Comparison of ENCODE assay signal across 8 mouse cellular contexts in the genomic region with DNA sequence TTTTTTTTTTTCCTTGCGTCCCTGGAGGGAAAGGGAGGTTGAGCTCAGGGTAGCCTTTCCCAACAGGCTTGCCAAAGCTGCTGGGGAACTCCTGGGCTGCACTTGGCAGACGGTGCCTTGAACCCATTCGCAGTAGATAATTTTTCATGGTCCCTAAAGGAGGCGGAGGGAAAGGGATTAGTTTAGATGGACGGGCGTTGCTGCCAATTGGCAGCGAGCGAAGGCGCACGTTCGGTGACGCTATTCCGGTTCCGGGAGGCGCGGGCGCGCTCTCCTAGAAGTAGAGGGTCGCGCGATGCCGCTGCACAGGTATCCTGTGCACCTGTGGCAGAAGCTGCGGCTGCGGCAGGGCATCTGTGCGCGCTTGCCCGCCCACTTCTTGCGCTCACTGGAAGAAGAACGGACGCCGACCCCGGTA. TPM values are rescaled to one million over a fixed set of nuclear protein-coding genes. Genes with fewer than 3 reads are reported as not detected.
DNase-seq lines count a peak whose midpoint lies in the region; ATAC-seq lines count a peak whose summit lies in the region.

Gene Mrpl28 (plus strand): TSS at position 234 of the 418 bp plus-strand sequence.

- under 1% methylated on average over 32 of the region's 32 CpGs for WGBS in heart, embryonic 10.5 days
- under 1% methylated on average over 32 of the region's 32 CpGs for WGBS in kidney, embryonic 15.5 days

- ATAC-seq in erythroblast, adult 5-6 weeks (replicated peaks; ENCODE audit: low FRiP score, poor library complexity, severe bottlenecking), result peak; percentile 87
- ATAC-seq in kidney, embryonic 15.5 days (replicated peaks; ENCODE audit: low FRiP score), result peak; percentile 92
- ATAC-seq in monocyte, adult 5-6 weeks (replicated peaks; ENCODE audit: insufficient number of reproducible peaks, low FRiP score, low TSS enrichment, poor library complexity, severe bottlenecking), result peak; percentile 86

- H3K27ac ChIP-seq in heart, embryonic 10.5 days, result peak within 1 kb of the TSS; percentile 87
- peak within 1 kb of the TSS; percentile 57 for H3K27ac ChIP-seq in kidney, embryonic 15.5 days

- peak; percentile 82 to 86 for DNase-seq in B cell, adult 2 months
- DNase-seq in brain, adult 2 months (ENCODE audit: low read depth, low spot score), result peak; percentile 99
- peak; percentile 96 for DNase-seq in heart, embryonic 10.5 days (ENCODE audit: low spot score)
- peak; percentile 90 for DNase-seq in liver
- peak; percentile 87 to 93 for DNase-seq in spleen, postnatal 4 days (ENCODE audit: low spot score in 2 of 2)

- peaks cover 21% of the 10 kb centered on the region for H3K27me3 ChIP-seq in heart, embryonic 10.5 days (ENCODE audit: insufficient read depth, poor library complexity, severe bottlenecking)
- H3K27me3 ChIP-seq in kidney, embryonic 15.5 days, result peaks cover 15% of the 10 kb centered on the region

- peak within 1 kb of the TSS; percentile 81 for H3K9ac ChIP-seq in kidney, embryonic 15.5 days

- H3K4me3 ChIP-seq in heart, embryonic 10.5 days, result peak within 1 kb of the TSS; percentile 94
- peak within 1 kb of the TSS; percentile 85 for H3K4me3 ChIP-seq in kidney, embryonic 15.5 days (replicated peaks)

- no peaks in the 10 kb centered on the region for H3K9me3 ChIP-seq in heart, embryonic 10.5 days
- no peaks in the 10 kb centered on the region for H3K9me3 ChIP-seq in kidney, embryonic 15.5 days (replicated peaks)

- H3K36me3 ChIP-seq in heart, embryonic 10.5 days, result peaks cover 34% of the 10 kb centered on the region
- peaks cover 33% of the 10 kb centered on the region for H3K36me3 ChIP-seq in kidney, embryonic 15.5 days

- H3K4me2 ChIP-seq in kidney, embryonic 15.5 days, result peak within 1 kb of the TSS; percentile 85

- H3K4me1 ChIP-seq in heart, embryonic 10.5 days, result peaks cover 27% of the 10 kb centered on the region
- peaks cover 23% of the 10 kb centered on the region for H3K4me1 ChIP-seq in kidney, embryonic 15.5 days

RNA-seq across cellular contexts. Expression of gene Mrpl28, which starts in this region (rescaled TPM):
- 21.7 and 22.6 TPM in 2 replicates for total RNA-seq in erythroblast, adult 5-6 weeks (2015; ENCODE audit: low replicate concordance)
- total RNA-seq in erythroblast, adult 5-6 weeks (2017; ENCODE audit: low replicate concordance), result 10.1 and 11.0 TPM in 2 replicates
- 273 and 284 TPM in 2 replicates for polyA plus RNA-seq in heart, embryonic 10.5 days (2016; fragmentation: Nextera tagmentation; extraction: Ambion mirVana)
- 207 and 218 TPM in 2 replicates for polyA plus RNA-seq in kidney, embryonic 15.5 days (2015; fragmentation: Nextera tagmentation; extraction: Ambion mirVana)
- total RNA-seq in monocyte, adult 5-6 weeks (2017), result 13.0 to 19.6 TPM (median 13.9 TPM) in 3 replicates

Comparison
In these comparisons a context has a peak if more than half of its experiments do, and no peak if none do; other contexts are left out.
1. Peak in every context shown above with its lines: DNase-seq, ATAC-seq, H3K4me3 ChIP-seq and H3K27ac ChIP-seq.